Mouse (Mus musculus) monocyte, adult 2 months (primary cell): Measurements from ENCODE around the gene Ddx60.

Experiments used
- DNase-seq, 2 experiments: peaks; one replicate each; pipeline ENCODE4 v3.0.0; 2022; ENCODE audit warnings: low spot score in 2 of 2, low read depth in 1 of 2

Gene Ddx60

GRCm38 (mm10) chr8:61985703-61986475, 58.0 kb downstream of the Ddx60 start:
- DNase-seq, result no peak

DNA sequence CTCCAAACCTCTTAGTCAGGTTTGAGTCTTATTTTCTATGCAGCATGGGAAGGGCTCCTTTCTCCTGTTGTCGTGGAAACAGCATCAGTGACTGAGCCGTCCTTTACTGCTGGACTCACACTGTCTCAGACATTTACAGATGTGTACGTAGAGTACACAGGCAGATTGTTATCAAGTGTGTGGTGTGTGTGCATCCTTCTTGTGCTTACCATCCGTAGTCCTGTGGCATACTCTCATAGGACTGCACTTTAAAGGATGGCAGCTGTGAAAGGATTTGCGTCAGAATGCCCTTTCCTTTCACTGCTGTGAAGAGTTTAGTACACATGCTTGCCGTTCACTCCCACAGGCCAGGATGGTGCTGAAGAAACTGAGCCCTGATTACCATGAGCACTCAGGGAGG, 61.6 kb downstream of the Ddx60 start:
- DNase-seq, result no peak

DNA sequence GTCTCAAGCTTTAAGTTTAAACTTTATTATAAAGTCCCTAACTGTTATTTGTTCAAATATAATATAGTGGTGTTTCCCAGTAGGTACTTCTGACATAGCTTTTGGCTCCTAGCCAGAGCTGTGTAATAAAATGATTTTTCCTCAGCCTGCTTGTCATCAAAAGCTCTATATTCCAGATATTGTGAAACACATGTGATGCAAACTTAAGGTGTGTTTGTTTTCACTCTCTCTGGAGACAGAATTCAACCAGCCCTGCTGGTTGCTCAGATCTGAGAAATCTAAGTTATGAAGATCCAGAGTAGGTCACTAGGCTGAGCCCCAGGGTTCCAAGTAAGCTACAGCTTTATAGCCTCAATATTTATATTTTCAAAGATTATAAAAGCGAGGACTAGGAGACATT, 64.9 kb downstream of the Ddx60 start:
- no peak for DNase-seq

DNA sequence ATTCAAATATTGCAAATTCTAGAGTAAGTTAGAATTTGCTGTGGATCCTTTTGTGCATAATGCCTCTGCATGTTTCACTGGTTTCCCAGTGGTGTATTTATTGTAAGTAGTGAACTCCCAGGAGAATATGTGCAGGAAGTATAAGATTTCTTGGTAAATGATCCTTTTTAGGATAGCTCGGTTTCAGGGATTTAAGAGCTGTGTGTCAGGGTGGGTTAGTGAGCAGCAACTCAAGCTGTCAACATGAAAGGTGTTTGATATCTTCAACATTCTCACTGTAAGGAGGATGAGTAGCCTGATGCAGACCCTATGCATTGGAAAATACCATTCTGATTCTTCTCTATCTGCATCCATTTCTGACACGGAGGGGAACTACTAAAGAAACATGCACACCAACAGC, 69.2 kb downstream of the Ddx60 start:
- no peak for DNase-seq

DNA sequence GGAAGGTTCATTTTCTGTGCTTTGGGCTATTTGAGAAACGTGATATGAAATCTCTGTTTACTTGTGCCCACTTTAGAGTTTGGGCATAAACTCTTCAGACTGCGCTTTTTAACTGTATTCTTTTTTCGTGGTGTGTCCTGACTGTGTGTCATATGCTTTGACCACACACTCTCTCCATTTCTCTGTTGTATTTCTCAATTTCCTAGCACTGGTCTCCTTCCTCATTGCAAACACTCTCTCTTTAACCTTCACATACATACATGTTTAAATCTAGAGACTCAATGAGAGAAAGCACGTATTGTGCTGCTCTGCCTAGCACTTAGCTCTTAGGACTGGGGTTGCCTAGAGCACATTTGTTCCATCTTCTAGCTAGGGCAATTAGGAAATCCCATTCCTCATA, 86.3 kb downstream of the Ddx60 start:
- no peak for DNase-seq

GRCm38 (mm10) chr8:62014582-62014981, 86.7 kb downstream of the Ddx60 start:
- no peak for DNase-seq

DNA sequence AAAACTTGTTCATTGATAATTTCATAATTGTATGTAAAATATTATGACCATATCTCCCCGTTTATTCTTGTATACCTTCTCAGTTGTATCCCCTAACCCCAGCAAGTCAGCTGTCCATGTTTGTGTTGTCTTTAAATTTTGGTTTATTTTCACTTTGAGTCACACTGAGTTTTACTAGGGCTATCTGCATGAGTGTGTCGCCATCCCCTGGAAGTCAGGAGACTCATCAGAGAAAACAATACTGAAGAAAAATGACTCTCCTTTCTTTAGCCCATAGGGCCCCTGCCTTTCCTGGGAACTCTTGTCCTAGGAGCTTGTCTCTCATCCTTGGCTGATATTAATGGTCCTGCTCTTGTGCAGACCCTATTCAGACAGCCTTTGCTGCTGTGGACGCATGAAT, 106.5 kb downstream of the Ddx60 start:
- DNase-seq, result no peak

GRCm38 (mm10) chr8:62046809-62047208, 118.9 kb downstream of the Ddx60 start:
- DNase-seq, result no peak

DNA sequence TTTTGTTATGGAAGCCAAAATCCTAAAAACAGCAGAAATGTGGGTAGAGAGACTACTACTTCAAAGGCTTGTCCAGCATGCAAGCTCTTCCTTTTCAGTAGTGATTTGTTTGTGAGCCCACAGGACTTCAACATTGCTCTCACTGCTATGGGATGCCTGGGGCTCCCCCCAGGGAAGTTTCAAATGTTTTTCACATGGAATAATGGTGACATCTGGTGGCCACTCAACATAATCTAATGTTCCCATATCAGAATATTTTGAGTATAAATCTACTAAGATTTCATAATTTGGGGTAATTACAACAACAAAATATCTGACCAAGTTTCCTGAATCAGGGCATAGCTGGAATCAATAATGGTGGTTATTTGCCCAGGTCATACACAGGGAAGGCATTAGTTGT, 132.5 kb downstream of the Ddx60 start:
- DNase-seq, result no peak

DNA sequence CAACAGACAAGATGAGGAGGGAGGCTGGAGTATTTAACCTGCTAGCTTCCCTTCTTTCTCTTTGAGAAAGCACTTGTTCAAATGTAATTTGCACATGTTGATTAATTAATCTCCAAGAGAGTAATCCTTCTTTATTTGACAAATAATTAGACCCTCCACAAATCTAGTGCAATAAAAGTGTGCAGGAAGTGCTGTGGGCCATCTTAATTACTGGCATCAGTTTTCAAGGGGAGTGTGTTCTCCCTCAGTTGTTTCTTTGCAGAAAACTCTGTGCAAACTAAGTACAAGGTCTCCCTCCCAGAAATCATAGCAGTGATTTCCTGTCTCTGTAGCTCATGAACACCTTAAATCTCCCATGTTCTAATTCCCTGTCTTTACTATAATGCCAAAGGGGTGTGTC, 140.4 kb downstream of the Ddx60 start:
- no peak for DNase-seq

DNA sequence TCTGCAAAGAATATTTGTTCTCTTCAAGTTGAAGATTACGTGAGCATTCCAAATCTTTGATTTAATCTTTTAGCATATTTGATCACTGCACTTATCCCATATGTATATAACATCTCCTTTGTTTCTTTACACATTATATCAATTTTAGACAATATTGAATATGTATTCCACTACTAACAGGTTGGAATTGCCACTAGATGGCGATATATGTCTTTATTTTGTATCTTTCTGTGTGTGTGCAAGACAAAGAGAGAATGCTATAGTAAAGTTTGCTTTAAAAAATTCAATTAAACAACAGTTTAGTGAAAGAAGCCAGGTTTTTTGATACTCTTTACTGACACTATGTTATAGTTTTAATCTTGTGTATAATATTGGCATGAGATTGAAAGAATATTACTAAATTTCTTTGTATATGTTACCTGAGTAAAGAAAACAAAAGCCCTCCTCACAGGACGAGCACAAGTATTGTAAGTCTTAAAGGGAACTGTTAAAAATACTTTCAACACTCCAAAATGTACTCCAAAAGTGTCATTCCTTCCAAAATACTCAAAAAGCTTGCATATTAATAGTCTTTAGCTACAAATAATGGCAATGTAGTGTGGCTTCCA, 152.4 kb downstream of the Ddx60 start:
- no peak for DNase-seq

GRCm38 (mm10) chr8:62081804-62082203, 153.9 kb downstream of the Ddx60 start:
- no peak for DNase-seq
